Mouse (Mus musculus): ENCODE data around the gene Hspb7. TPM values are rescaled to one million over a fixed set of nuclear protein-coding genes. Genes with fewer than 3 reads are reported as not detected.

The Hspb7 gene
- polyA plus RNA-seq, 1 experiment from 2014 or later: 0.12 TPM

- Histone ChIP-seq H3K9ac (replicated peaks; ENCODE audit: low read depth, low read length) (no peak overlapping the region), H3K27me3 (ENCODE audit: control insufficient read depth, insufficient read depth, low read length) (no peaks in the 10 kb centered on the region), H3K9me3 (ENCODE audit: control insufficient read depth, low read length) (no peaks in the 10 kb centered on the region), H3K27ac (ENCODE audit: low read depth, low read length) (no peak overlapping the region), H3K4me2 (ENCODE audit: low read depth, low read length) (no peak overlapping the region), H3K4me3 (ENCODE audit: low read depth, low read length) (no peak overlapping the region), H3K4me1 (ENCODE audit: control insufficient read depth, insufficient read depth, low read length) (no peaks in the 10 kb centered on the region), H3K36me3 (ENCODE audit: control insufficient read depth, insufficient read depth, low read length) (peaks cover 92% of the 10 kb centered on the region)
- WGBS: 95% methylated on average over 9 of the region's 9 CpGs
- ATAC-seq (ENCODE audit: low read depth): no peak
Observed at GRCm38 (mm10) chr4:141469343-141469742, 48.8 kb downstream of the Hspb7 start.

DNA sequence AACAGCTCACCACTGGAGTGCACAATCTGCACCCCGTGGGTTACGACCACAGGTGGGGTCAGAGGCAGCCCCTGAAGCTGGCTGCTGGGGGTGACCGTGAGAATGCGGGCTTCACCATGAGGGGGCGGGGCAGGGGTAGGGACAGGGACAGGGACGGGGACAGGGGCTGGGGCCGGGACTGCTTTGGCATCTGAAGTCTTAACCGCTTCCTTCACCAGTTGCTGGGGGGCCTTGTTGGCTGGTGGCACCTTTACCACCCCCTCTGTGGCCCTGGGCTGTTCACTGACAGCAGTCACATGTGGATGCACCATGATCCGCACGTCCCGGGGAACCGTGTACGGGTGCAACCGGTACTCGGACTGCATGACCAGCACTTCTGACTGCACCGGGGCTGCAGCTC, 50.9 kb downstream of the Hspb7 start:
- Histone ChIP-seq H3K4me2 (ENCODE audit: low read depth, low read length) (no peak overlapping the region), H3K9ac (replicated peaks; ENCODE audit: low read depth, low read length) (no peak overlapping the region), H3K27me3 (ENCODE audit: control insufficient read depth, insufficient read depth, low read length) (no peaks in the 10 kb centered on the region), H3K27ac (ENCODE audit: low read depth, low read length) (no peak overlapping the region), H3K36me3 (ENCODE audit: control insufficient read depth, insufficient read depth, low read length) (peaks cover 92% of the 10 kb centered on the region), H3K4me3 (ENCODE audit: low read depth, low read length) (no peak overlapping the region), H3K9me3 (ENCODE audit: control insufficient read depth, low read length) (no peaks in the 10 kb centered on the region), H3K4me1 (ENCODE audit: control insufficient read depth, insufficient read depth, low read length) (no peaks in the 10 kb centered on the region)
- no peak for ATAC-seq (ENCODE audit: low read depth)
- over 99% methylated on average over 16 of the region's 16 CpGs for WGBS

DNA sequence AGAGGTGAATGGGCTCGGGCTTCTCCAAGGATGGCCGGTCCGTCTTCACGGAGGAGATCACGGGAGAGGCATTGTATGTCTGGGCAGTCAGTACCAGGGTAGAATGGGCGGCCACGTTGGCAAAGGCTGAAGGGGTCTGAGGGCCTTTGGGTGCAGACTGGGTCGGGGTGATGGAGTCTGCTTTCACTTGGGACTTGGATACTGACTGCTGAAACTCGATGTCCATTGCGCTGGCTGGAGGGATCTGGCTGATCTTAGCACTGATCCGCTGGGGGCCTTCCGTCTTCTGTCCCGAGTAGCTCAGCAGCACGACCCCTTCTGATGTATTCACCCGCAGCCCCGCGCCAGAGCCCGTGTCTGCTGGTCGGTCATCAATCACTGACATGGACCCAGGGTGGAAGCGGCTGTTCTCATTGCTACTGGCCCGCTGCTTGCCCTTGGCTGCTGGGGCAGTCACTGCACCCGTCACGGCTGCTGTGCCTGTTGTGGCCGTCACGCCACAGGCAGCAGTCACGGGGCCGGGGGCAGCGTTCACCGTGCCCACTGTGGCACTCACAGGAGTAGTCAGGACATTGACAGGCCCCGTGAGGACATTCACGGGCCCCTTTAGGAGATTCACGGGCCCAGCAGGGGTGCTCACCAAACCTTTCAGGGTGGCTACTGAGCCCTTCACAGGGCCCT, 52.2 kb downstream of the Hspb7 start:
- no peak for ATAC-seq (ENCODE audit: low read depth)
- Histone ChIP-seq H3K4me1 (ENCODE audit: control insufficient read depth, insufficient read depth, low read length) (no peaks in the 10 kb centered on the region), H3K9ac (replicated peaks; ENCODE audit: low read depth, low read length) (no peak overlapping the region), H3K27me3 (ENCODE audit: control insufficient read depth, insufficient read depth, low read length) (no peaks in the 10 kb centered on the region), H3K36me3 (ENCODE audit: control insufficient read depth, insufficient read depth, low read length) (peaks cover 90% of the 10 kb centered on the region), H3K9me3 (ENCODE audit: control insufficient read depth, low read length) (no peaks in the 10 kb centered on the region), H3K27ac (ENCODE audit: low read depth, low read length) (no peak overlapping the region), H3K4me2 (ENCODE audit: low read depth, low read length) (no peak overlapping the region), H3K4me3 (ENCODE audit: low read depth, low read length) (no peak overlapping the region)
- 70% methylated on average over 32 of the region's 32 CpGs for WGBS

DNA sequence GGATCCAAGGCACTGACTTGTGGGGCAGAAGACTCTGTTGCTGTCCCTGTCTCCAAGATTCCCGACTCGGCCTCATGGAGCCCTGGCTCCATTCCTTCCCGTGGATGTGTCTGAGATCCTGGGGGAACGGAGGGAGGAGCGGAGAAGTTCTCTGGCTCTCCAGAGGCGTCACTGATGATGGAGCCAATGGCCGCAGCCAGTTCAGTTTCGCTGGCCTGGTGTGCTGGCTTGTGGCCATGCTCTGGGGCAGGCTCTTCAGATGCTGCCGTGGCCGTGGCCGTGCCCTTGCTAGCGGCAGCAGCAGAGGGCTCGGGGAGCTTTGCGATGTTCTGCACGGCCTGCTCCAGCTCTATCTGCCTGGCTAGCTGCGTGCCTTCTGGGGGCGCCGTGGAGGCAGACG, 53.9 kb downstream of the Hspb7 start:
- Histone ChIP-seq H3K4me2 (ENCODE audit: low read depth, low read length) (no peak overlapping the region), H3K4me3 (ENCODE audit: low read depth, low read length) (no peak overlapping the region), H3K9me3 (ENCODE audit: control insufficient read depth, low read length) (no peaks in the 10 kb centered on the region), H3K36me3 (ENCODE audit: control insufficient read depth, insufficient read depth, low read length) (peaks cover 91% of the 10 kb centered on the region), H3K27ac (ENCODE audit: low read depth, low read length) (0 out of 2 replicates have a peak overlapping the region, but pooled peaks have one; percentile 35), H3K4me1 (ENCODE audit: control insufficient read depth, insufficient read depth, low read length) (no peaks in the 10 kb centered on the region), H3K9ac (replicated peaks; ENCODE audit: low read depth, low read length) (no peak overlapping the region), H3K27me3 (ENCODE audit: control insufficient read depth, insufficient read depth, low read length) (no peaks in the 10 kb centered on the region)
- 88% methylated on average over 19 of the region's 19 CpGs for WGBS
- ATAC-seq (ENCODE audit: low read depth): no peak

Other genes with a start within 250 kb of the Hspb7 start
- 8.5 and 9.2 TPM in 2 replicates for gene Rsg1, start 206.8 kb upstream of the Hspb7 start, polyA plus RNA-seq (2014; fragmentation: Nextera tagmentation; extraction: Ambion mirVana)
- 0.68 and 1.6 TPM in 2 replicates for gene Arhgef19, start 181.3 kb upstream of the Hspb7 start, polyA plus RNA-seq (2014; fragmentation: Nextera tagmentation; extraction: Ambion mirVana)
- 0.21 and 0.52 TPM in 2 replicates for gene Epha2, start 119.5 kb upstream of the Hspb7 start, polyA plus RNA-seq (2014; fragmentation: Nextera tagmentation; extraction: Ambion mirVana)
- 28.8 and 47.7 TPM in 2 replicates for gene Fam131c, start 52.6 kb upstream of the Hspb7 start, polyA plus RNA-seq (2014; fragmentation: Nextera tagmentation; extraction: Ambion mirVana)
- gene Clcnka, start 22.1 kb upstream of the Hspb7 start, polyA plus RNA-seq (2014; fragmentation: Nextera tagmentation; extraction: Ambion mirVana): 0.33 TPM in 1 of 2 replicates, not detected in the other
- not detected in 2 replicates for gene Clcnkb, start 4.8 kb upstream of the Hspb7 start, polyA plus RNA-seq (2014; fragmentation: Nextera tagmentation; extraction: Ambion mirVana)
- 0.39 TPM in 1 of 2 replicates, not detected in the other for gene Srarp, start 15.3 kb downstream of the Hspb7 start, polyA plus RNA-seq (2014; fragmentation: Nextera tagmentation; extraction: Ambion mirVana)
- gene Zbtb17, start 23.9 kb downstream of the Hspb7 start, polyA plus RNA-seq (2014; fragmentation: Nextera tagmentation; extraction: Ambion mirVana): 32.2 and 36.6 TPM in 2 replicates
- gene Spen, start 117.8 kb downstream of the Hspb7 start, polyA plus RNA-seq (2014; fragmentation: Nextera tagmentation; extraction: Ambion mirVana): 21.7 and 23.9 TPM in 2 replicates
- gene Fblim1, start 185.3 kb downstream of the Hspb7 start, polyA plus RNA-seq (2014; fragmentation: Nextera tagmentation; extraction: Ambion mirVana): 29.1 and 32.9 TPM in 2 replicates
- gene Tmem82, start 197.9 kb downstream of the Hspb7 start, polyA plus RNA-seq (2014; fragmentation: Nextera tagmentation; extraction: Ambion mirVana): 0.12 and 0.26 TPM in 2 replicates
- gene Slc25a34, start 203.0 kb downstream of the Hspb7 start, polyA plus RNA-seq (2014; fragmentation: Nextera tagmentation; extraction: Ambion mirVana): not detected in 2 replicates
- 5.3 and 6.5 TPM in 2 replicates for gene Plekhm2, start 244.1 kb downstream of the Hspb7 start, polyA plus RNA-seq (2014; fragmentation: Nextera tagmentation; extraction: Ambion mirVana)

All from neural tube, embryonic 14.5 days (tissue).